Mouse (Mus musculus): Measurements from ENCODE around the gene Cfl2.

GRCm38 (mm10) chr12:54810142-54810541, 52.5 kb downstream of the Cfl2 start:
- TF ChIP-seq POLR2A (IDR thresholded peaks at IDR 0.05; ENCODE audit: control insufficient read depth, low read depth, low read length) (no peak), CTCF (IDR thresholded peaks at IDR 0.05; ENCODE audit: control insufficient read depth, insufficient read depth, insufficient replicate concordance, low read depth, low read length) (no peak)
